Mouse (Mus musculus): ENCODE measurements around the gene Snrpd3.
"Not testable (repeated sequence)": the region's sequence is repeated elsewhere in the genome, so short reads cannot be mapped to it uniquely, and the experiment has no call there.

- TF ChIP-seq CTCF (IDR thresholded peaks at IDR 0.05; ENCODE audit: low read depth, low read length); POLR2A (IDR thresholded peaks at IDR 0.05; ENCODE audit: extremely low read depth, insufficient read depth, low read length): not testable (repeated sequence)
Measured at GRCm38 (mm10) chr10:75566765-75567164, 49.4 kb downstream of the Snrpd3 start.

All from liver, adult 2 months (tissue).